9 mouse cellular contexts compared by ENCODE assay signal in the genomic region with DNA sequence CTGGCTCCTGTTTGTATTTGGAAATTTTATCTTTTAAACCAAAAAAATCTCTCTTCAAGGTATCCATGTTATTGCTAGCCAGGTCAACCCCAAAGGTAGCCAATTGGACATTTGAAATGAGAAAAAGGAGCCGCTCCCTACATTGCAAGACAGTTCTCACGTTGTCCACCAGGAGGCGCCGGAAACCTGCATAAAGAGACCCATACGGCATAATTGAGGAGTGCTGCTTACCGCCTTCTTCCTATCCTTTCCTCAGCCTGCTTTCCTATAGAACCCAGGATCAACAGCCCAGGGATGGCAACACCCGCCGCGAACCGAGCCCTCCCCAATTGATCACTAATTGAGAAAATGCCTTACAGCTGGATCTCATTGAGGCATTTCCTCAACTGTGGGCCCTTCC. TPM values are rescaled to one million over a fixed set of nuclear protein-coding genes. Genes with fewer than 3 reads are reported as not detected.
DNase-seq lines count a peak whose midpoint lies in the region; ATAC-seq and TF ChIP-seq lines count a peak whose summit lies in the region.
"Had no signal": no experiment of that assay in that cellular context is flagged by ENCODE, and none has a peak within 500 bp of the region (broad histone marks: within the 10 kb centered on the region; RNA-seq: fewer than 3 reads in every experiment).

No protein-coding gene starts in this region.

- no peak overlapping the region for H3K9ac ChIP-seq in kidney, postnatal 0 days (ENCODE audit: low read depth, low read length)
- no peak overlapping the region for H3K9ac ChIP-seq in liver, embryonic 13.5 days

- DNase-seq in adrenal gland, postnatal 25 days, result peak; percentile 80
- DNase-seq in embryo, embryonic 9.5 days (ENCODE audit: extremely low spot score), result peak; percentile 90
- peak; percentile 54 to 73 for DNase-seq in gastrocnemius, postnatal 4 days (ENCODE audit: low spot score in 2 of 2)
- DNase-seq in kidney, postnatal 0 days (ENCODE audit: low spot score), result peak; percentile 93
- DNase-seq in liver, embryonic 13.5 days, result peak; percentile 59
- peak; percentile 94 for DNase-seq in retina, embryonic 14.5 days (ENCODE audit: low spot score)
- peak; percentile 65 to 75 for DNase-seq in thymus, postnatal 36 days

- H3K4me3 ChIP-seq in E14TG2a.4 (replicated peaks; ENCODE audit: low read length), result no peak overlapping the region
- no peak overlapping the region for H3K4me3 ChIP-seq in kidney, postnatal 0 days (replicated peaks; ENCODE audit: low read depth, low read length)
- H3K4me3 ChIP-seq in liver, embryonic 13.5 days (replicated peaks), result no peak overlapping the region

- no peaks in the 10 kb centered on the region for H3K9me3 ChIP-seq in E14TG2a.4 (ENCODE audit: low read length)
- no peaks in the 10 kb centered on the region for H3K9me3 ChIP-seq in kidney, postnatal 0 days (replicated peaks; ENCODE audit: low read length)
- no peaks in the 10 kb centered on the region for H3K9me3 ChIP-seq in liver, embryonic 13.5 days (replicated peaks)

- H3K4me1 ChIP-seq in E14TG2a.4 (replicated peaks; ENCODE audit: low read depth, low read length), result peaks cover 36% of the 10 kb centered on the region
- H3K4me1 ChIP-seq in kidney, postnatal 0 days (replicated peaks; ENCODE audit: insufficient read depth, low read length), result no peaks in the 10 kb centered on the region
- H3K4me1 ChIP-seq in liver, embryonic 13.5 days (replicated peaks), result peaks cover 16% of the 10 kb centered on the region

- ATAC-seq in kidney, postnatal 0 days (replicated peaks; ENCODE audit: low FRiP score, low read depth), result no peak
- no peak for ATAC-seq in liver, embryonic 13.5 days (ENCODE audit: low read depth)

- H3K27ac ChIP-seq in kidney, postnatal 0 days, result no peak overlapping the region
- H3K27ac ChIP-seq in liver, embryonic 13.5 days, result no peak overlapping the region

- H3K27me3 ChIP-seq in E14TG2a.4 (ENCODE audit: insufficient read depth, low read length), result 0 out of 2 replicates have a peak, but pooled peaks cover 7% of the 10 kb centered on the region
- H3K27me3 ChIP-seq in kidney, postnatal 0 days (ENCODE audit: insufficient read depth, low read length), result no peaks in the 10 kb centered on the region
- 0 out of 2 replicates have a peak, but pooled peaks cover 5% of the 10 kb centered on the region for H3K27me3 ChIP-seq in liver, embryonic 13.5 days

- WGBS in kidney, postnatal 0 days, result under 1% methylated on average over 10 of the region's 10 CpGs
- 2% methylated on average over 10 of the region's 10 CpGs for WGBS in liver, embryonic 13.5 days (ENCODE audit: insufficient replicate concordance)

- peak; percentile 93 for TF ChIP-seq CTCF in E14TG2a.4 (conservative IDR thresholded peaks at IDR 0.05; ENCODE audit: low read length)
- peak; percentile 98 for TF ChIP-seq CTCF in kidney, postnatal 0 days (IDR thresholded peaks at IDR 0.05; ENCODE audit: low read depth)

- H3K4me2 ChIP-seq in kidney, postnatal 0 days (ENCODE audit: low read length), result no peak overlapping the region
- no peak overlapping the region for H3K4me2 ChIP-seq in liver, embryonic 13.5 days

- no peaks in the 10 kb centered on the region for H3K36me3 ChIP-seq in E14TG2a.4 (ENCODE audit: insufficient read depth, low read length)
- no peaks in the 10 kb centered on the region for H3K36me3 ChIP-seq in kidney, postnatal 0 days (ENCODE audit: insufficient read depth, low read length)
- no peaks in the 10 kb centered on the region for H3K36me3 ChIP-seq in liver, embryonic 13.5 days

RNA-seq across cellular contexts. Expression of a gene that starts 16.2 kb away (rescaled TPM):
- total RNA-seq in adrenal gland, postnatal 25 days (2021), result 0.36 and 1.00 TPM in 2 replicates
- 1 to 10 TPM; 4.0 to 4.7 TPM for total RNA-seq in gastrocnemius, postnatal 4 days (2021)
- 305 and 333 TPM in 2 replicates for polyA plus RNA-seq in kidney, postnatal 0 days (2015; fragmentation: Nextera tagmentation; extraction: Ambion mirVana)
- 89.5 and 107 TPM in 2 replicates for polyA plus RNA-seq in liver, embryonic 13.5 days (2015; fragmentation: Nextera tagmentation; extraction: Ambion mirVana)

RNA-seq across cellular contexts. Expression of a gene that starts 34.0 kb away (rescaled TPM):
- total RNA-seq in adrenal gland, postnatal 25 days (2021), result not detected in 2 replicates
- not detected for total RNA-seq in gastrocnemius, postnatal 4 days (2021)
- 0.07 TPM in 1 of 2 replicates, not detected in the other for polyA plus RNA-seq in kidney, postnatal 0 days (2015; fragmentation: Nextera tagmentation; extraction: Ambion mirVana)
- 0.03 TPM in 1 of 2 replicates, not detected in the other for polyA plus RNA-seq in liver, embryonic 13.5 days (2015; fragmentation: Nextera tagmentation; extraction: Ambion mirVana)
- polyA plus RNA-seq: liver, embryonic 16.5 days had no signal

RNA-seq across cellular contexts. Expression of a gene that starts 39.9 kb away (rescaled TPM):
- 1.5 and 1.8 TPM in 2 replicates for total RNA-seq in adrenal gland, postnatal 25 days (2021)
- total RNA-seq in gastrocnemius, postnatal 4 days (2021), result 1 to 10 TPM; 2.3 to 5.8 TPM
- polyA plus RNA-seq in kidney, postnatal 0 days (2015; fragmentation: Nextera tagmentation; extraction: Ambion mirVana), result 252 and 256 TPM in 2 replicates
- 81.8 and 85.0 TPM in 2 replicates for polyA plus RNA-seq in liver, embryonic 13.5 days (2015; fragmentation: Nextera tagmentation; extraction: Ambion mirVana)

RNA-seq across cellular contexts. Expression of a gene that starts 48.0 kb away (rescaled TPM):
- 0.57 and 0.76 TPM in 2 replicates for total RNA-seq in adrenal gland, postnatal 25 days (2021)
- under 1 TPM; 0.44 to 0.47 TPM for total RNA-seq in gastrocnemius, postnatal 4 days (2021)
- 0.08 and 0.29 TPM in 2 replicates for polyA plus RNA-seq in kidney, postnatal 0 days (2015; fragmentation: Nextera tagmentation; extraction: Ambion mirVana)
- not detected in 2 replicates for polyA plus RNA-seq in liver, embryonic 13.5 days (2015; fragmentation: Nextera tagmentation; extraction: Ambion mirVana)
- polyA plus RNA-seq: liver, embryonic 16.5 days had no signal
